9 mouse cellular contexts compared by ENCODE assay signal in the genomic region with DNA sequence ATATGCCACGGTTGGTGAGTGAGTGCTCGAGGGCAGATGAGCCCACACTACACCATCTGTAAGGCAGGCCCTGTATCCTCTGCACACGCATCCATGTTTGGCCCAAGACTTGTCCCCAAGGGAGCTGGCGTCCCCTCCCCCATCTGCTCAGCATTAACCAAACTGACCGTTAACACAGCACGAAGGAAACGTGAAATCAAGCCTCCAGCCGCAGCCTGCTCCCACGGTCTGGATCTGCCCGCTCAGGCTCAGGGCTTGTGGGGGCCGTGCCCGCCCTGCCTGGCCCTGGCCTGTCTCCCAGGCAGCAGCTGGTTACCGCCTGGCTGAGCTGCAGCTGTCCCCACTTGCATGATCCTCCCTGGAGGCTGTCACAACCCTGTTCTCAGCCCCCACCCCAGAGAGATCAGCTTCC. TPM values are rescaled to one million over a fixed set of nuclear protein-coding genes. Genes with fewer than 3 reads are reported as not detected.
DNase-seq lines count a peak whose midpoint lies in the region; ATAC-seq lines count a peak whose summit lies in the region.
"Had no signal": no experiment of that assay in that cellular context is flagged by ENCODE, and none has a peak within 500 bp of the region (broad histone marks: within the 10 kb centered on the region; RNA-seq: fewer than 3 reads in every experiment).

No protein-coding gene starts in this region.

- H3K9ac ChIP-seq in embryonic facial prominence, embryonic 13.5 days: peak overlapping the region; percentile 32; the same call in 1 of the 2 replicates
- H3K9ac ChIP-seq in midbrain, embryonic 16.5 days (ENCODE audit: low read depth, low read length): no peak overlapping the region

- peak overlapping the region; percentile 5; the same call in 1 of the 2 replicates for H3K27ac ChIP-seq in embryonic facial prominence, embryonic 13.5 days
- 0 out of 2 replicates have a peak overlapping the region, but pooled peaks have one; percentile 40 for H3K27ac ChIP-seq in midbrain, embryonic 16.5 days (ENCODE audit: low read length)

- DNase-seq in embryo, embryonic 11 days: peak; percentile 52
- no peak for DNase-seq in embryo, embryonic 10 days (ENCODE audit: low spot score)
- peak; percentile 69 for DNase-seq in heart, postnatal 4 days
- DNase-seq in layer of hippocampus, adult 9-11 months: peak; percentile 79
- DNase-seq in testis, postnatal 14 days (ENCODE audit: low spot score): peak; percentile 57

- no peaks in the 10 kb centered on the region for H3K9me3 ChIP-seq in embryonic facial prominence, embryonic 13.5 days
- no peaks in the 10 kb centered on the region for H3K9me3 ChIP-seq in midbrain, embryonic 16.5 days (replicated peaks; ENCODE audit: control insufficient read depth, low read length, poor library complexity, severe bottlenecking)

- ATAC-seq in embryonic facial prominence, embryonic 13.5 days (ENCODE audit: insufficient number of reproducible peaks, insufficient read depth, low FRiP score, low TSS enrichment, low read depth): peak; percentile 48; the same call in 1 of the 2 replicates
- peak; percentile 80 for ATAC-seq in midbrain, embryonic 16.5 days
- no peak for ATAC-seq in activated CD4-positive, CD25-positive, alpha-beta regulatory T cell, adult 4 months

- H3K4me2 ChIP-seq in embryonic facial prominence, embryonic 13.5 days: no peak overlapping the region
- no peak overlapping the region for H3K4me2 ChIP-seq in midbrain, embryonic 16.5 days (ENCODE audit: low read length)

- no peaks in the 10 kb centered on the region for H3K27me3 ChIP-seq in embryonic facial prominence, embryonic 13.5 days
- H3K27me3 ChIP-seq in midbrain, embryonic 16.5 days (ENCODE audit: control insufficient read depth, insufficient read depth, low read depth, low read length): no peaks in the 10 kb centered on the region

- H3K4me1 ChIP-seq in embryonic facial prominence, embryonic 13.5 days: peaks cover 28% of the 10 kb centered on the region
- peaks cover 15% of the 10 kb centered on the region for H3K4me1 ChIP-seq in midbrain, embryonic 16.5 days (ENCODE audit: control insufficient read depth, insufficient read depth, low read length)

- WGBS in embryonic facial prominence, embryonic 13.5 days: 38% methylated on average over 13 of the region's 13 CpGs
- WGBS in midbrain, embryonic 16.5 days: 33% methylated on average over 13 of the region's 13 CpGs

- H3K4me3 ChIP-seq in embryonic facial prominence, embryonic 13.5 days: no peak overlapping the region
- H3K4me3 ChIP-seq in midbrain, embryonic 16.5 days (ENCODE audit: low read depth, low read length): no peak overlapping the region

- no peaks in the 10 kb centered on the region for H3K36me3 ChIP-seq in embryonic facial prominence, embryonic 13.5 days
- no peaks in the 10 kb centered on the region for H3K36me3 ChIP-seq in midbrain, embryonic 16.5 days (ENCODE audit: control insufficient read depth, insufficient read depth, low read length)

RNA-seq across cellular contexts. Expression of a gene that starts 16.5 kb away (rescaled TPM):
- polyA plus RNA-seq in embryonic facial prominence, embryonic 13.5 days (2015; fragmentation: Nextera tagmentation; extraction: Ambion mirVana): 3.7 and 4.3 TPM in 2 replicates
- 1 to 10 TPM in 1 of 2 experiments, under 1 TPM in 1; 0.61 to 1.3 TPM for total RNA-seq in heart, postnatal 4 days (2021)
- polyA plus RNA-seq in midbrain, embryonic 16.5 days (2015; fragmentation: Nextera tagmentation; extraction: Ambion mirVana): 0.60 and 0.82 TPM in 2 replicates
- polyA plus RNA-seq in activated CD4-positive, CD25-positive, alpha-beta regulatory T cell, adult 4 months (2017; shearing (Covaris generic)): not detected
- total RNA-seq: CH12.LX had no signal

RNA-seq across cellular contexts. Expression of a gene that starts 35.6 kb away (rescaled TPM):
- not detected in 2 replicates for polyA plus RNA-seq in embryonic facial prominence, embryonic 13.5 days (2015; fragmentation: Nextera tagmentation; extraction: Ambion mirVana)
- total RNA-seq in heart, postnatal 4 days (2021): not detected
- polyA plus RNA-seq in midbrain, embryonic 16.5 days (2015; fragmentation: Nextera tagmentation; extraction: Ambion mirVana): not detected in 2 replicates
- not detected for polyA plus RNA-seq in activated CD4-positive, CD25-positive, alpha-beta regulatory T cell, adult 4 months (2017; shearing (Covaris generic))
- total RNA-seq: CH12.LX had no signal

RNA-seq across cellular contexts. Expression of a gene that starts 40.6 kb away (rescaled TPM):
- polyA plus RNA-seq in embryonic facial prominence, embryonic 13.5 days (2015; fragmentation: Nextera tagmentation; extraction: Ambion mirVana): 77.2 and 83.0 TPM in 2 replicates
- total RNA-seq in heart, postnatal 4 days (2021): 100 to 1,000 TPM; 107 to 108 TPM
- 45.2 and 54.8 TPM in 2 replicates for polyA plus RNA-seq in midbrain, embryonic 16.5 days (2015; fragmentation: Nextera tagmentation; extraction: Ambion mirVana)
- polyA plus RNA-seq in activated CD4-positive, CD25-positive, alpha-beta regulatory T cell, adult 4 months (2017; shearing (Covaris generic)): 10 to 100 TPM; 53.0 to 53.8 TPM
